Mouse (Mus musculus) ES-Bruce4 (cell line): ENCODE data around the gene Pabpn1l.

ENCODE experiments used
- CTCF ChIP-seq: IDR thresholded peaks from one replicate; pipeline ENCODE4 v1.8.1; 2011; ENCODE audit warnings: low read depth, low read length
- POLR2A ChIP-seq: IDR thresholded peaks from one replicate; pipeline ENCODE4 v1.8.1; 2011; ENCODE audit warnings: low read length; ENCODE audit not compliant: insufficient read depth

GRCm38 (mm10) chr8:122574667-122575251 lies 47.8 kb downstream of the Pabpn1l start:
- TF ChIP-seq CTCF (no peak), POLR2A (no peak)
